Mouse (Mus musculus): ENCODE measurements around the gene Icam1. TPM values are rescaled to one million over a fixed set of nuclear protein-coding genes. Genes with fewer than 3 reads are reported as not detected.

The Icam1 gene
- polyA plus RNA-seq, 1 experiment: 1.6 TPM

- 88% methylated on average over 3 of the region's 3 CpGs for WGBS
- H3K27ac ChIP-seq (ENCODE audit: insufficient read depth, low read length): no peak overlapping the region
- TF ChIP-seq CTCF (IDR thresholded peaks at IDR 0.05; ENCODE audit: borderline replicate concordance, insufficient read depth, low read depth, low read length) (no peak), POLR2A (IDR thresholded peaks at IDR 0.05; ENCODE audit: borderline replicate concordance, insufficient read depth, low read length) (no peak)
- no peaks in the 10 kb centered on the region; the same call in 1 of the 2 replicates for H3K4me1 ChIP-seq (ENCODE audit: control insufficient read depth, insufficient read depth, low read length)
- no peak overlapping the region for H3K4me3 ChIP-seq (replicated peaks; ENCODE audit: insufficient read depth, low read depth, low read length)
- H3K27me3 ChIP-seq (ENCODE audit: control insufficient read depth, insufficient read depth, low read length): no peaks in the 10 kb centered on the region
- no peak for DNase-seq
Measured at GRCm38 (mm10) chr9:21075625-21076024, 59.8 kb downstream of the Icam1 start.

Other genes starting within 250 kb of the Icam1 start
- 3.0 and 3.5 TPM in 2 replicates for gene Col5a3, start 200.9 kb upstream of the Icam1 start, polyA plus RNA-seq (2012; rRNA removed)
- not detected in 2 replicates for gene Rdh8, start 197.5 kb upstream of the Icam1 start, polyA plus RNA-seq (2012; rRNA removed)
- gene A230050P20Rik, start 147.3 kb upstream of the Icam1 start, polyA plus RNA-seq (2012; rRNA removed): 169 and 171 TPM in 2 replicates
- 11.1 and 12.4 TPM in 2 replicates for gene Angptl6, start 136.3 kb upstream of the Icam1 start, polyA plus RNA-seq (2012; rRNA removed)
- 45.3 and 50.2 TPM in 2 replicates for gene Ppan, start 127.8 kb upstream of the Icam1 start, polyA plus RNA-seq (2012; rRNA removed)
- gene Eif3g, start 117.4 kb upstream of the Icam1 start, polyA plus RNA-seq (2012; rRNA removed): 129 and 130 TPM in 2 replicates
- 45.0 and 45.3 TPM in 2 replicates for gene Dnmt1, start 56.1 kb upstream of the Icam1 start, polyA plus RNA-seq (2012; rRNA removed)
- 1.8 and 1.9 TPM in 2 replicates for gene S1pr2, start 39.2 kb upstream of the Icam1 start, polyA plus RNA-seq (2012; rRNA removed)
- 135 and 139 TPM in 2 replicates for gene Mrpl4, start 13.2 kb upstream of the Icam1 start, polyA plus RNA-seq (2012; rRNA removed)
- 0.32 and 0.65 TPM in 2 replicates for gene Icam4, start 13.4 kb downstream of the Icam1 start, polyA plus RNA-seq (2012; rRNA removed)
- 1.6 and 2.5 TPM in 2 replicates for gene Icam5, start 16.1 kb downstream of the Icam1 start, polyA plus RNA-seq (2012; rRNA removed)
- gene Zglp1, start 51.1 kb downstream of the Icam1 start, polyA plus RNA-seq (2012; rRNA removed): 1.0 TPM in 1 of 2 replicates, not detected in the other
- gene Gm49373, start 57.1 kb downstream of the Icam1 start, polyA plus RNA-seq (2012; rRNA removed): 1.8 and 2.2 TPM in 2 replicates
- gene Fdx1l, start 57.6 kb downstream of the Icam1 start, polyA plus RNA-seq (2012; rRNA removed): 78.0 and 83.9 TPM in 2 replicates
- gene Gm38431, start 76.0 kb downstream of the Icam1 start, polyA plus RNA-seq (2012; rRNA removed): 2.6 and 4.1 TPM in 2 replicates
- gene Raver1, start 76.0 kb downstream of the Icam1 start, polyA plus RNA-seq (2012; rRNA removed): 29.9 and 31.4 TPM in 2 replicates
- 17.2 and 17.9 TPM in 2 replicates for gene Tyk2, start 115.3 kb downstream of the Icam1 start, polyA plus RNA-seq (2012; rRNA removed)
- 189 and 202 TPM in 2 replicates for gene Cdc37, start 134.0 kb downstream of the Icam1 start, polyA plus RNA-seq (2012; rRNA removed)
- 51.2 and 57.4 TPM in 2 replicates for gene Pde4a, start 149.7 kb downstream of the Icam1 start, polyA plus RNA-seq (2012; rRNA removed)
- 60.5 and 63.1 TPM in 2 replicates for gene Keap1, start 223.4 kb downstream of the Icam1 start, polyA plus RNA-seq (2012; rRNA removed)
- 40.8 and 44.6 TPM in 2 replicates for gene S1pr5, start 232.5 kb downstream of the Icam1 start, polyA plus RNA-seq (2012; rRNA removed)
- gene Atg4d, start 249.3 kb downstream of the Icam1 start, polyA plus RNA-seq (2012; rRNA removed): 70.9 and 72.4 TPM in 2 replicates

All from cerebellum, adult 2 months (tissue).